Mouse (Mus musculus): ENCODE results near the gene Ccz1. TPM values are rescaled to one million over a fixed set of nuclear protein-coding genes. Genes with fewer than 3 reads are reported as not detected.

Gene Ccz1
- polyA plus RNA-seq, 1 experiment from 2014 or later, result 98.1 TPM

DNA sequence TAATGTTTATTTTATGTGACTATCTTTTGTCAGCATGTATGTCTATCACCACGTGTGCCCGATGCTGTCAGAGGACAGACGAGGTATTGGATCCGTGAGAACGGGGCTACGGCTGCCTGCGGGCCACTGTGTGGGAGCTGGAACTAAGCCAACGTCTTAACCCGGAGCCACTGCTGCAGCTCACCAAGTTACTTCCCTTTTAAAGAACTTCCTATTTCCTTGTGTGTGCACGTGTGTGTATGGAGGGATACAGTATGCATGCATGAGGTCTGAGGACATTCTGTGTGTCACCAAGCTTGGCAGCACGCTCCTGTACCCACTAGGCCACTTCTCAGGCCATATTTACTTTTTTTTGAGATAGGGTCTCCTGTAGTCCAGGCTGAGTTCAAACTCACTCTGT is 24.6 kb downstream of the Ccz1 start:
- no peaks in the 10 kb centered on the region; the same call in 1 of the 2 replicates for H3K4me1 ChIP-seq (ENCODE audit: insufficient read depth, low read depth, low read length)
- no peak overlapping the region for H3K9ac ChIP-seq (replicated peaks; ENCODE audit: low read depth)
- 48% methylated on average over 11 of the region's 11 CpGs for WGBS
- DNase-seq (ENCODE audit: low spot score) (peak; percentile 55), ATAC-seq (no peak)
- no peaks in the 10 kb centered on the region for H3K27me3 ChIP-seq (replicated peaks; ENCODE audit: insufficient read depth, low read length)
- no peaks in the 10 kb centered on the region for H3K9me3 ChIP-seq (ENCODE audit: low read length)
- H3K4me2 ChIP-seq (replicated peaks; ENCODE audit: low read depth, low read length), result no peak overlapping the region
- peaks cover 29% of the 10 kb centered on the region for H3K36me3 ChIP-seq (ENCODE audit: insufficient read depth, low read length)
- TF ChIP-seq CTCF (IDR thresholded peaks at IDR 0.05) (no peak), EP300 (IDR thresholded peaks at IDR 0.05) (no peak)
- H3K4me3 ChIP-seq (ENCODE audit: low read depth, low read length), result no peak overlapping the region
- no peak overlapping the region for H3K27ac ChIP-seq (ENCODE audit: low read length)

DNA sequence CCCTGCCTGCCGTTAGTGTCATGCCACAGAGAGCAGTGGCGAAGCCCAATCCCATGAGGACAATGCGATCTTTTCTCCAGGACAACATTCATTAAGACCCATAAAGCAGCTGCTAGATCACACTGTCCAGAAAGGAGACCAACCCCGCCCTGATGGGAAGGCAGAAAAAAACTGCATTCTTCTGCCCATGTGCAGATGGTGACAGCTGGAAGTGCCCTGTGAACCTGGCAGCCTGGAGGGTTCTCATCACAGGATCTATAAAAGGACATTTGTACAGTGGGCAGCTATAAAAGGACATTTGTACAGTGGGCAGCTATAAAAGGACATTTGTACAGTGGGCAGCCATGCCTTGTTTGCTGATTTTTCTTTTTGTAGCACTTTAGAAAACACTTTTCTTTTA is 25.6 kb downstream of the Ccz1 start:
- DNase-seq (ENCODE audit: low spot score), result no peak
- Histone ChIP-seq H3K36me3 (ENCODE audit: insufficient read depth, low read length) (peaks cover 27% of the 10 kb centered on the region), H3K9ac (replicated peaks; ENCODE audit: low read depth) (no peak overlapping the region), H3K4me2 (replicated peaks; ENCODE audit: low read depth, low read length) (no peak overlapping the region), H3K27me3 (replicated peaks; ENCODE audit: insufficient read depth, low read length) (no peaks in the 10 kb centered on the region), H3K4me3 (ENCODE audit: low read depth, low read length) (no peak overlapping the region), H3K27ac (ENCODE audit: low read length) (no peak overlapping the region), H3K4me1 (ENCODE audit: insufficient read depth, low read depth, low read length) (no peaks in the 10 kb centered on the region; the same call in 1 of the 2 replicates), H3K9me3 (ENCODE audit: low read length) (no peaks in the 10 kb centered on the region)
- ATAC-seq, result no peak
- no peak for TF ChIP-seq CTCF (IDR thresholded peaks at IDR 0.05)
- TF ChIP-seq EP300 (IDR thresholded peaks at IDR 0.05), result no peak
- 89% methylated on average over 4 of the region's 4 CpGs for WGBS

DNA sequence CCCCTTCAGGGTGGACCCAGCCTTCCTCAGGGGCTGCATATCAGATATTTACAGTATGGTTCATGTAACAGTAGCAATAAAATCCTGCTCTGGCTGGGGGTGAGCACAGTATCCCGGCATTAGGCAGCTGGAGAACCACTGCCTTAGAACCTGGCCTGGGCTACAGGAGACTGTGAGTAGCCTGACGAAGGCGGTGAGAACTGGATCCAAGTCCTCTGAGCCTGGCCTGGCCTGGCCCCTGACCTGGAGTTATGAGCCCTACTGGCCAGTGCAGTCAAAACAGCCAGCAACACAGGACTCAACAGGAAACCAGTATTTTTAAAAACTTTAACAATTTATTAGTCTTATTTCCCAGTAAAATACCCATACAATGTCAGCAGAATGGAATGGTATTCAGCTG is 27.1 kb downstream of the Ccz1 start:
- Histone ChIP-seq H3K27ac (ENCODE audit: low read length) (no peak overlapping the region), H3K36me3 (ENCODE audit: insufficient read depth, low read length) (peaks cover 31% of the 10 kb centered on the region), H3K9me3 (ENCODE audit: low read length) (no peaks in the 10 kb centered on the region), H3K4me2 (replicated peaks; ENCODE audit: low read depth, low read length) (no peak overlapping the region), H3K4me1 (ENCODE audit: insufficient read depth, low read depth, low read length) (no peaks in the 10 kb centered on the region), H3K9ac (replicated peaks; ENCODE audit: low read depth) (no peak overlapping the region), H3K4me3 (ENCODE audit: low read depth, low read length) (no peak overlapping the region), H3K27me3 (replicated peaks; ENCODE audit: insufficient read depth, low read length) (no peaks in the 10 kb centered on the region)
- TF ChIP-seq CTCF (IDR thresholded peaks at IDR 0.05) (no peak), EP300 (IDR thresholded peaks at IDR 0.05) (no peak)
- 100% methylated on average over 3 of the region's 3 CpGs for WGBS
- ATAC-seq (no peak), DNase-seq (ENCODE audit: low spot score) (no peak)

DNA sequence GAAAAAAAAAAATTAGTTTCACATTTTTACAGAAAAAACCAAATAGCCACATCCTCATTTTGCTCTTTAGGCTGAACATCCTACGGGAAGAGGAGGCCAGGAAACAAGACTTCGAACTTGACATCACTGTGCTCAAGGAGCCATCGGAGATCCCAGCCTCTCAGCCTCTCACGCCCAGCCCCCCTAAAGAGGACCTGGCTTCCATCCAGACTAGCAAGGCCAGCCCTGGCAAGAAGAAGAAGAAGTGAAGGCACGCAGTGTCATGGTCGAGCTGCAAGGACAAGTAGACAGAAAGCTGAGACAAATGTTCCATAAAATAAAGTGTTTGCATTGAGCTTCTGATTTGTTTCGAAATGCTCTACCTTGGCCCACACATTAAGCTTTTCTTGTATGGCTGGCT is 29.3 kb downstream of the Ccz1 start:
- Histone ChIP-seq H3K4me3 (ENCODE audit: low read depth, low read length) (no peak overlapping the region), H3K27me3 (replicated peaks; ENCODE audit: insufficient read depth, low read length) (no peaks in the 10 kb centered on the region), H3K9ac (replicated peaks; ENCODE audit: low read depth) (no peak overlapping the region), H3K4me2 (replicated peaks; ENCODE audit: low read depth, low read length) (no peak overlapping the region), H3K27ac (ENCODE audit: low read length) (no peak overlapping the region), H3K9me3 (ENCODE audit: low read length) (no peaks in the 10 kb centered on the region), H3K4me1 (ENCODE audit: insufficient read depth, low read depth, low read length) (no peaks in the 10 kb centered on the region), H3K36me3 (ENCODE audit: insufficient read depth, low read length) (peaks cover 27% of the 10 kb centered on the region)
- DNase-seq (ENCODE audit: low spot score) (no peak), ATAC-seq (no peak)
- TF ChIP-seq EP300 (IDR thresholded peaks at IDR 0.05), result no peak
- no peak for TF ChIP-seq CTCF (IDR thresholded peaks at IDR 0.05)
- WGBS, result 60% methylated on average over 7 of the region's 7 CpGs

DNA sequence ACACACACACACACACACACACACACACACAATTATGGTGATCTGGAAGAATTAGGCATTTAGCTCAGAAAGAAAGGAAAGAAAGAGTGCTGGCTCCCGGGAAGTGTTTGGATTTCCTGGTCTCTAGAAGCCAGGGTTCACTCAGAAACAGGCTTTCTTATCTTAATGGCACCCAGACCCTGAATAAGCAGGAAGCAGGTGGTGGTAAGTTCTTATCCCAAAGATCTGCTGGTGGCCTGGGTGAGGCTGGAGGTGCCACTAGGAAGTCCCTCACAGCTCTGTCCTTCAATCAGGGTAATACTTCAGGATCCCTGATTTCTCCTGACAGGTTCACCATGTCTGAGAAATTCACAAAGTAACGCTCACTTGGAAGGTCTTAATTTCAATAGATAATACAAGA is 32.3 kb downstream of the Ccz1 start:
- no peaks in the 10 kb centered on the region for H3K27me3 ChIP-seq (replicated peaks; ENCODE audit: insufficient read depth, low read length)
- H3K36me3 ChIP-seq (ENCODE audit: insufficient read depth, low read length), result peaks cover 9% of the 10 kb centered on the region
- H3K4me3 ChIP-seq (ENCODE audit: low read depth, low read length), result no peak overlapping the region
- ATAC-seq (no peak), DNase-seq (ENCODE audit: low spot score) (no peak)
- no peak overlapping the region for H3K4me2 ChIP-seq (replicated peaks; ENCODE audit: low read depth, low read length)
- no peak overlapping the region for H3K9ac ChIP-seq (replicated peaks; ENCODE audit: low read depth)
- no peak overlapping the region for H3K27ac ChIP-seq (ENCODE audit: low read length)
- no peaks in the 10 kb centered on the region for H3K4me1 ChIP-seq (ENCODE audit: insufficient read depth, low read depth, low read length)
- no peaks in the 10 kb centered on the region for H3K9me3 ChIP-seq (ENCODE audit: low read length)
- WGBS, result 51% methylated on average over 2 of the region's 2 CpGs
- TF ChIP-seq CTCF (IDR thresholded peaks at IDR 0.05) (no peak), EP300 (IDR thresholded peaks at IDR 0.05) (no peak)

DNA sequence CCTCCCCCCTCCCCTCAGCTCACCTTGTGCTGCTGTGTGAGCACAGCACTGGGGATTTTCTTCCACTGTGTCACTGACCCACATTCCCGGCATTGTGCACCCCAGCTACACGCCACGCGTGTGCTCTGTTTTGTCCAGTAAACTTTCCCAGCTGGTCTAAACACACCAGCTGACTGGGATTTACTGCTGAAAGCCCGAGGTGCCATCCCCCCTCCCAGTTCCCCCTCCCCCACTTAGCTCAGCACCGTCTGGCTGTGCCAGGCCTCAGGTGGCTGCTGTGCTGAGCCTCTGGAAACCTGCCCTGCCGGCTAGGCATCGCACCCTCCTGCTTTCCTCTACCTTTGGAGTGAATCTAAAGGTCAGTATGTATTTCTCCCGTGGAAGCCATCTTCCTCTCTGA is 33.8 kb downstream of the Ccz1 start:
- Histone ChIP-seq H3K9me3 (ENCODE audit: low read length) (no peaks in the 10 kb centered on the region), H3K36me3 (ENCODE audit: insufficient read depth, low read length) (peaks cover 8% of the 10 kb centered on the region), H3K4me3 (ENCODE audit: low read depth, low read length) (no peak overlapping the region), H3K27ac (ENCODE audit: low read length) (no peak overlapping the region), H3K4me1 (ENCODE audit: insufficient read depth, low read depth, low read length) (no peaks in the 10 kb centered on the region), H3K9ac (replicated peaks; ENCODE audit: low read depth) (no peak overlapping the region), H3K27me3 (replicated peaks; ENCODE audit: insufficient read depth, low read length) (no peaks in the 10 kb centered on the region), H3K4me2 (replicated peaks; ENCODE audit: low read depth, low read length) (no peak overlapping the region)
- WGBS, result 19% methylated on average over 9 of the region's 9 CpGs
- ATAC-seq, result peak; percentile 47; the same call in 1 of the 2 replicates
- TF ChIP-seq EP300 (IDR thresholded peaks at IDR 0.05) (no peak), CTCF (IDR thresholded peaks at IDR 0.05) (no peak)
- peak; percentile 20 for DNase-seq (ENCODE audit: low spot score)

Data from lung, postnatal 0 days (tissue).